Mouse (Mus musculus) neural tube, embryonic 13.5 days (tissue): Measurements from ENCODE around the gene Ctf2. TPM values are rescaled to one million over a fixed set of nuclear protein-coding genes. Genes with fewer than 3 reads are reported as not detected.
"Not testable (repeated sequence)": the region's sequence is repeated elsewhere in the genome, so short reads cannot be mapped to it uniquely, and the experiment has no call there.

ENCODE experiments used
- ATAC-seq: fragments of 200-750 bp; cut with Nextera tagmentation; 2 replicates; pipeline ENCODE4 v1.8.0; 2017; ENCODE audit warnings: low read depth, mild to moderate bottlenecking, moderate TSS enrichment, moderate library complexity
- H3K27ac ChIP-seq: fragments of 300-500 bp; sonication (generic); replicated peaks from 2 replicates; pipeline ENCODE4 v1.5.1; 2015; ENCODE audit warnings: moderate library complexity, mild to moderate bottlenecking, inconsistent platforms
- H3K27me3 ChIP-seq: fragments of 300-500 bp; sonication (generic); 2 replicates; pipeline ENCODE4 v1.6.1; 2015; ENCODE audit warnings: mild to moderate bottlenecking, inconsistent platforms
- H3K36me3 ChIP-seq: fragments of 300-500 bp; sonication (generic); 2 replicates; pipeline ENCODE4 v1.6.1; 2015; ENCODE audit warnings: mild to moderate bottlenecking, inconsistent platforms
- H3K4me1 ChIP-seq: fragments of 300-500 bp; sonication (generic); replicated peaks from 2 replicates; pipeline ENCODE4 v1.6.1; 2015; ENCODE audit warnings: inconsistent platforms
- H3K4me2 ChIP-seq: fragments of 300-500 bp; sonication (generic); 2 replicates; pipeline ENCODE4 v1.6.1; 2015; ENCODE audit warnings: inconsistent platforms, mild to moderate bottlenecking, moderate library complexity
- H3K4me3 ChIP-seq: fragments of 300-500 bp; sonication (generic); 2 replicates; pipeline ENCODE4 v1.5.1; 2015; ENCODE audit warnings: mild to moderate bottlenecking, inconsistent platforms
- H3K9ac ChIP-seq: fragments of 300-500 bp; sonication (generic); 2 replicates; pipeline ENCODE4 v1.6.1; 2015; ENCODE audit warnings: moderate library complexity, mild to moderate bottlenecking, inconsistent platforms
- H3K9me3 ChIP-seq: fragments of 300-500 bp; sonication (generic); 2 replicates; pipeline ENCODE4 v1.6.1; 2016; ENCODE audit warnings: inconsistent platforms
- WGBS: fragments of 180-500 bp; shearing (Covaris S2); methylation state at CpG from one replicate; pipeline ENCODE4 v1.1.7; 2015; 5-methylcytosine and 5-hydroxymethylcytosine counted together
- polyA plus RNA-seq: library from polyadenylated mRNA; unstranded; fragments of >200 nt; fragmentation: Nextera tagmentation; extraction: Ambion mirVana; gene quantifications from 2 replicates; pipeline ENCODE4 v1.2.1, GENCODE M21; 2015

The Ctf2 gene
- polyA plus RNA-seq, 1 experiment from 2014 or later, result not detected

DNA sequence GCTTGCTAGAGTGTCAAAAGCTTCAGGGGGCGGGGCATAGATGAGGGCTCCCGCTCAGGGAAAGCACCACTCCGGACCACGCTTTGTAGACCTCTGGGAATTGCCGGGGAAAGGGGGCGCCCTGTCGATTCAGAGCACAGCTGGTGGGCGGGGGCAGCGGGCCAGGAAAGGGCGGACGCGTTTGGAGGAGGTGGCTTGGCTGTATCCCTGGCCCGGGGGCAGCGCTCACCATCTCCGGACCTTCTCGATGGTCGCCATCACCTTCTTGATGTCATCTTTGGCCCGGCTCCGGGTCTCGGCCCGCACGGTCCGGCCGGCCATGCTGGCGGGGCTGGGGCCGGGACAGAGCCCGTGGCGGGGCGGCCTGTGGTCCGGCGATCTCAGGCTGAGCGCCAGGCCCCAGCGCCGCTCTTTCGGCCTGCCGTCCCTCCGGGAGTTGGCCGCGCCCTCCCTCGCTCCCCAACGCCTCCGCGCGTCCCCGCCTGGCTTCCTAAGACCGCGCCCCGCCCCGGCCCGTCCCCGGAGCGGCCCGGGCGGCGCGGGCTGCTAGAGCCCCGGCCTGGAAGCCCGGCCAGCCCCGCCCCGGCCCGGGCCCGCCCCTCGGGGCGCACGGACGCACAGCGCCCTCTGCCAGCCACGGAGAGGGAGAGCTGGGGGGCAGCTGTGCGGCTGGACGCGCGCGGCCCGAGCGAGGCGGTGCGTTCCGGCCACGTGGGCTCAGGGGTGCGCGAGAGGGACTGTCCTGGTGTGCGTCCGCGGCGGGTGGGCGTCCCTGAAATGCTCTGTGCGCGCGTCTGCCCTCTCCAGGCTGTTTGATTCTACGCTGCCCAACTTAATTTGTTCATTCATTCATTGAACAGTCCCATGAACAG is 23.5 kb downstream of the Ctf2 start, which contains the start of gene Bcl7c:
TSS of gene Bcl7c (minus strand) at position 727 of the 872 bp plus-strand sequence.
- Histone ChIP-seq H3K27ac (peak within 1 kb of the TSS; percentile 96), H3K9ac (peak within 1 kb of the TSS; percentile 89), H3K4me2 (peak within 1 kb of the TSS; percentile 76), H3K4me3 (peak within 1 kb of the TSS; percentile 78), H3K9me3 (no peaks in the 10 kb centered on the region), H3K27me3 (no peaks in the 10 kb centered on the region), H3K36me3 (peaks cover 33% of the 10 kb centered on the region), H3K4me1 (peaks cover 40% of the 10 kb centered on the region)
- under 1% methylated on average over 85 of the region's 90 CpGs for WGBS
- ATAC-seq, result peak; percentile 87

DNA sequence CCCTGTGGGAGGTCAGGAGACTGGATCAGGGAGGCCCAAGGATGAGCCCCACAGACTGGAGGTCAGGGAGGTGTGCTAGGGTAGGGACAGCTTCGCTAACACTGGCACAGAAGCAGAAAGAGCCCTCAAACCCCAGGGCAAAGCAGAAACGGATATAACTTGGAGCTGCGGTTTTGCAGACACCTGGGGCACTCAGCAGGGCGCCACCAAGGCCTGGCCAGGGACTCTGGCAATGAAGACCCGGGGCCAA is 24.1 kb downstream of the Ctf2 start:
- H3K9me3 ChIP-seq, result no peaks in the 10 kb centered on the region
- 2% methylated on average over 5 of the region's 5 CpGs for WGBS
- H3K4me2 ChIP-seq, result peak overlapping the region; percentile 76
- H3K4me3 ChIP-seq, result peak overlapping the region; percentile 78
- H3K9ac ChIP-seq, result peak overlapping the region; percentile 89
- no peak; the same call in 1 of the 2 replicates for ATAC-seq
- peaks cover 35% of the 10 kb centered on the region for H3K4me1 ChIP-seq
- peak overlapping the region; percentile 96 for H3K27ac ChIP-seq
- no peaks in the 10 kb centered on the region for H3K27me3 ChIP-seq
- peaks cover 38% of the 10 kb centered on the region for H3K36me3 ChIP-seq

DNA sequence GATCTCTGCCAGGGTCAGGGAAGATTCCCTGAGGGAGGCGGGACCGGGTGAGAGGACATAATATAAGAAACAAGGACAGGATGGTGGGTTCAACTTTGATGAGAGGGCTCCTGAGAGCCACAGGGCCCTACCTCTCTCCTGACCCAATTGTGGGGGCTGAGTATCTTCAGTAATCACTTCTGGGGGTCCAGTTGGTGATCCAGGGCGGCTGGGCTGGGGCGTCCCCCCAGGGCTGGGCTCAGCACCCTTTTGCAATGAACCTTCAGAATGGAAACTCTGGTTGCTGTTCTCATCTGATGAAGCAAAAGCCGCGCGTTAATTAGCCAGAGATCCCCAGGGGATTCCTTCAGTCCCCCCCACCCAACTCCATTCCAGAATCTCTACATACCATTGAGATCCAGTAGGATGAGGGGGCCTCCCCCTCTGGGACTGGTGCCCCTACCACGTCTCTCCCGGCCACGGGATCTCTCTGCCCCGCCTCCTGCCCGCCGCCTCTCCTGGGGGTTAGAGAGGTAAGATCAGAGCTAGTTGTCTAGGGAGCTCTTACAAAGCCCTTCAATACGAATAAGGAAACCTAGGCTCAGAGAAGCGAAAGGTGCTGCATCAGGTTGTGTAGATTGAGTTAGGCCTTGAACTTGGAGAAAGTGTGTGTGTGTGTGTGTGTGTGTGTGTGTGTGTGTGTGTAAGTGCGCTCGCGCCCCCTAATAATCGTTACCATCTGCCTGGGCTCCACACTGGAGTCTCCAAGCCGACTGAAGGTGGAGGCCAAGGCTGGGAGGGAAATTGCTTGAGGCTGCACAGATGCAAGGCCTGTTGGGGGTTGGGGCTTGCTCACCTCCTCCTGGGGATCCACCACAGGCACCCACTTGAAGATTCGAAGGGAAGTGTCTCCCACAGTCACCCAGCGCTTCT is 24.7 kb downstream of the Ctf2 start:
- peak overlapping the region; percentile 96 for H3K27ac ChIP-seq
- no peaks in the 10 kb centered on the region for H3K9me3 ChIP-seq
- peaks cover 40% of the 10 kb centered on the region for H3K36me3 ChIP-seq
- H3K9ac ChIP-seq, result peak overlapping the region; percentile 89
- 26% methylated on average over 22 of the region's 22 CpGs for WGBS
- peak overlapping the region; percentile 78 for H3K4me3 ChIP-seq
- peaks cover 29% of the 10 kb centered on the region for H3K4me1 ChIP-seq
- ATAC-seq, result peak; percentile 3; the same call in 1 of the 2 replicates
- H3K27me3 ChIP-seq, result no peaks in the 10 kb centered on the region
- peak overlapping the region; percentile 76 for H3K4me2 ChIP-seq

DNA sequence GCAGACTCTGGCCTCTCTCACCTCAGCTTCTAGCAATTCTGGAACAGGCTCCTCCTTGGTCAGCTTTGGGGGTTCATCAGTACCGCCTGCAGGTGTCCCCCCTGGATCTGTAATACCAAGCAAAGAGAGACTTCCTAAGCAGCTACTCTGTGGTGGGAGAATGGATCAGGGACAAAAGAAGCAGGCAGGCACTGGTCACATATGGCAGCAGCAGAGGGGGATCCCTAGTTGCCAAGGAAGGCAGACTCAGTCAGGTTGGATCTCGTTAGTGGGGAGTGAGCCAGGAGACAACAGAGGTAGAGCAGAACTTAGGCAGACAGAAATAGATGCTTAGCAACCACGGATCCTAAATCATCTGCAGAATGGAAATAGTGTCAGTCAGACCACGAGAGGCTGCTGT is 26.3 kb downstream of the Ctf2 start:
- H3K36me3 ChIP-seq, result peaks cover 45% of the 10 kb centered on the region

DNA sequence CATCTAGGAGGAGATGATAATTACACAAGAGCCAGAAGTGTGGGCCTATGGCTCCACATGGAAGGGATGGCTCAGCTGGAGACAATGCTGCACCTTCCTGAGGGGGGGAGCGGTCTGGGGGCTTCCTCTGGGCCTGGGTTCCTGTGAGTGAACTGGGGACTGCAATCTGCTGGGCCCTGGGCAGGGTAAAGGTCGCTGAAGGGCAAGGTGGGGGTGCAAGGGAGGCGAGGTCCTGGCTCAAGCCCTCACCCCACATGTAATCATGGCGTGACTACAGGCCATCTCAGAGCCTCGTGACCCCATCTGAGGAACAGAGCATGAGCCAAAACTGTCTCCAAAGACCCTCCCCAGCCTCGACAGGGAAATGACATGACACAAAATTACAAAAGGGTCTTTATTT is 27.4 kb downstream of the Ctf2 start:
- H3K9ac ChIP-seq, result no peak overlapping the region
- ATAC-seq, result no peak
- H3K4me2 ChIP-seq, result no peak overlapping the region
- no peak overlapping the region for H3K27ac ChIP-seq
- H3K4me1 ChIP-seq, result peaks cover 27% of the 10 kb centered on the region
- WGBS, result 72% methylated on average over 6 of the region's 6 CpGs
- no peaks in the 10 kb centered on the region for H3K27me3 ChIP-seq
- H3K9me3 ChIP-seq, result no peaks in the 10 kb centered on the region
- H3K4me3 ChIP-seq, result no peak overlapping the region
- peaks cover 54% of the 10 kb centered on the region for H3K36me3 ChIP-seq

More for the DNA sequence above, 26.3 kb downstream of the Ctf2 start:
- H3K9ac ChIP-seq, result no peak overlapping the region
- no peak overlapping the region for H3K4me2 ChIP-seq
- no peaks in the 10 kb centered on the region for H3K9me3 ChIP-seq
- 73% methylated on average over 4 of the region's 4 CpGs for WGBS
- ATAC-seq, result no peak
- H3K4me1 ChIP-seq, result peaks cover 27% of the 10 kb centered on the region
- H3K27ac ChIP-seq, result no peak overlapping the region
- H3K4me3 ChIP-seq, result no peak overlapping the region
- no peaks in the 10 kb centered on the region for H3K27me3 ChIP-seq

DNA sequence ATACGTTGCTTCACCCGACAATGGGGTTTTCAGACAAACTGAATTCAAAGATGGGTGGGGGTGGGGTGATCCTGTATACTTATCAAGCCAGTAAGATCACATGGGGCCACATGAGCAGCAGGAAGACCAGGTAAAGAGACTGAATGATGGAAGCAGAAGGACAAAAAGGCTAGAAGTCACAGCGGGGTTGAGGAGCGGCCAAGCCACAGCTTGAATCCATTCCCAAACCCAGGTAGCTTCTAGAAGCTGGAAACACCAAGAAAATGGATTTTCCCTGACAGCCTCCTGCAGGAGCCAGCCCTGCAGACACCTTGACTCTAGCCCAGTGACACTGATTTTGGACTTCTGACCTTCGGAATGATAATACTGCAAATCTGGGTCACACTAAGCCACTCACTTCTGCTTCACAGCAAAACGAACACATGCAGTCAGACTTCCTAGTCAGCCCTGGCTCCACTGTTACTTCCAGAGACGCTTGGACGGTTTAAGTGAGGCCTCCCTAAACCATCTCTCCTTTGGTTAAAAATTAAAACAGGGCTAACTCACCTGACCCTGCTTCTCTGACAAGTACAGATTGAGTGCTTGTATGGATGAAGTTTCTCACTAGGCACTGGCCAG is 28.3 kb downstream of the Ctf2 start:
- H3K9me3 ChIP-seq, result no peaks in the 10 kb centered on the region
- H3K4me3 ChIP-seq, result no peak overlapping the region
- no peak for ATAC-seq
- H3K4me1 ChIP-seq, result peaks cover 20% of the 10 kb centered on the region
- H3K27ac ChIP-seq, result no peak overlapping the region
- WGBS, result 94% methylated on average over 8 of the region's 8 CpGs
- H3K4me2 ChIP-seq, result no peak overlapping the region
- peaks cover 60% of the 10 kb centered on the region for H3K36me3 ChIP-seq
- no peaks in the 10 kb centered on the region for H3K27me3 ChIP-seq
- no peak overlapping the region for H3K9ac ChIP-seq

DNA sequence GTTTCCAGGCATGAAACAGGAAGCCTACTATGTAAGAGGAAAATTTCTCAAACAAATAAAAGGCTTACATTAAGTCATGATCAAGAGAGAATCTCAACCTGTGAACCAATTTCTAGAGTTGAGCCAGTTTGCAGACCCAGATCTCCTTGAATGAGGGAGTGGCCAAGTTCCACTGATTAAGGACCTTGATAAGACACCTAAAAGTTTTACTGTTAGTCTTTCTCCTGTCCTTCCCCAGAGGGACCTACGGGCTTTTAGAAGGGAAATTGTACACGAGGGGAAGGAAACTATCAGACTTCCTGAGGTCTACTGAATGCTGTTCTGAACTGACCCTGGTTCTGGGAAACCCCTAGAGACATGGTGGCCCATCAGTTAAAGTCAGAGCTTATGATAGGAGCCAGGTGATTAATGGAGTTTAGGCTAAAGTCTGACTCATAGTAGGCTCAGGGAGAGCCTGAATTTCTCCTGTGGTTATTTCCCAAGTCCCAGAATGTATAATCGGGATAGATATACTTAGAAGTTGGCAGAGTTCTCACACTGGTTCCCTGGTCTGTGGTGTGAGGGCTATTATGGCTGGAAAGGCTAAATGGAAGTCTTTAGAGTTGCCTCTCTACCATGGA is 31.1 kb downstream of the Ctf2 start:
- Histone ChIP-seq H3K9me3 (no peaks in the 10 kb centered on the region), H3K4me1 (no peaks in the 10 kb centered on the region), H3K27me3 (no peaks in the 10 kb centered on the region), H3K4me3 (no peak overlapping the region), H3K27ac (no peak overlapping the region), H3K9ac (no peak overlapping the region), H3K4me2 (no peak overlapping the region), H3K36me3 (peaks cover 57% of the 10 kb centered on the region)
- WGBS, result 88% methylated on average over 3 of the region's 3 CpGs
- ATAC-seq, result no peak

DNA sequence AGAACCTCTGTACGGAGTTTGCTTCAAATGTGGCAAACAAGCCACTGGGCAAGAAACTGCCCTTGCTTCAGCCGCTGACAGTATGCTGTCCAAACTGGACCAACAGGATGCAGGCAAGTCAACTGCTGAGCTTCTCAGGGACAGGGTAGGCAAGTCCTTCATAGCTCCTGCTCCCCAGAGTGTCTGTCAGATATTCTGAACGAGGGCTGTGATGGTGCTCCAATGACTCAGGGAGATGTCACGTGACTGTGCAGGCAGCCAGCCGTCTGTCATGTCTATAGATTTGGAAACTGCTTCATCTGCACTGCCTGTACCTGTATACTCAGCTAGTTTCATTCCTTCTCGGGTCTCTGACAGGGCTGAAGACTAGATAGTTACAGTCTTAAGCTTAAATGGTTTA is 33.0 kb downstream of the Ctf2 start:
- Histone ChIP-seq H3K36me3 (peaks cover 48% of the 10 kb centered on the region), H3K27ac (no peak overlapping the region), H3K27me3 (no peaks in the 10 kb centered on the region), H3K4me1 (no peaks in the 10 kb centered on the region), H3K9ac (no peak overlapping the region), H3K9me3 (no peaks in the 10 kb centered on the region), H3K4me2 (no peak overlapping the region), H3K4me3 (no peak overlapping the region)
- 79% methylated on average over 6 of the region's 6 CpGs for WGBS
- ATAC-seq, result no peak

DNA sequence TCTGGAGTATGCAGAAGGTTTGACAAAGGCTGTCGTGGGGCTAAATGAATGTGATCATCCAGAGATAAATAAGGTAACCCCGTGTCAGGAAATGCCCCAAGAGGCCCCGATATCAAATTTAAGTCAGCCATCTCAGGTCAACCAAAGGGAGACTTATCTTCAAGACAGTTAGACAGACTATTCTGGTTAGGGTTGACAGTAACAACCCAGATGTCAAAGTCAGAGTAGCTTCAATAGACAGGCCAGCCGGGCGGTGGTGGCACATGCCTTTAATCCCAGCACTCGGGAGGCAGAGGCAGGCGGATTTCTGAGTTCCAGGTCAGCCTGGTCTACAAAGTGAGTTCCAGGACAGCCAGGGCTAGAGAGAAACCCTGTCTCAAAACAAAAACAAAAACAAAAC is 38.2 kb downstream of the Ctf2 start:
- not testable (repeated sequence) for ATAC-seq, H3K27me3 ChIP-seq, H3K27ac ChIP-seq, H3K4me3 ChIP-seq, H3K9ac ChIP-seq, H3K9me3 ChIP-seq, H3K4me2 ChIP-seq
- peaks cover 16% of the 10 kb centered on the region for H3K36me3 ChIP-seq
- WGBS, result 91% methylated on average over 7 of the region's 7 CpGs
- H3K4me1 ChIP-seq, result peaks cover 10% of the 10 kb centered on the region; the same call in 1 of the 2 replicates

DNA sequence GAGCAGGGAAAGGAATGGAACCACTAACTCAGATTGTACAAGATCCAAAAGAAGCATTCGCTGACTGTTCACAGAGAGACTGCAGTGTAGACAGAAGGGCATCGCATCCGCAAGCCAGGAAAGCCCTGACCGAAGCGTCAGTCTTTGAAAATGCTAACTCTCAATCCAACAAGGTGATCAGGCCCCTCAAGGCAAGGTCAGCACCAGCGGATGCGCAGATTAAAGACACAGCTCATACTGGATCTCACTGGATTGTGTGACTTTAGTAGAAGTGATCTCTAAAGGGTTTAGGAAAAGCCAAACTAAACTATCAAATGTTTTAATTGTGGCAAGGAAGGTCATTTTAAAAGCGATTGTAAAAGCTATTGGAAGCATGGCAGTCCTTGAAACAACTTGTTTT is 38.7 kb downstream of the Ctf2 start:
- H3K4me1 ChIP-seq, result peaks cover 10% of the 10 kb centered on the region; the same call in 1 of the 2 replicates
- H3K4me2 ChIP-seq, result no peak overlapping the region
- ATAC-seq, result no peak
- no peak overlapping the region for H3K9ac ChIP-seq
- H3K9me3 ChIP-seq, result no peaks in the 10 kb centered on the region
- H3K4me3 ChIP-seq, result no peak overlapping the region
- no peaks in the 10 kb centered on the region for H3K27me3 ChIP-seq
- H3K27ac ChIP-seq, result no peak overlapping the region
- WGBS, result 92% methylated on average over 8 of the region's 8 CpGs
- H3K36me3 ChIP-seq, result peaks cover 15% of the 10 kb centered on the region

DNA sequence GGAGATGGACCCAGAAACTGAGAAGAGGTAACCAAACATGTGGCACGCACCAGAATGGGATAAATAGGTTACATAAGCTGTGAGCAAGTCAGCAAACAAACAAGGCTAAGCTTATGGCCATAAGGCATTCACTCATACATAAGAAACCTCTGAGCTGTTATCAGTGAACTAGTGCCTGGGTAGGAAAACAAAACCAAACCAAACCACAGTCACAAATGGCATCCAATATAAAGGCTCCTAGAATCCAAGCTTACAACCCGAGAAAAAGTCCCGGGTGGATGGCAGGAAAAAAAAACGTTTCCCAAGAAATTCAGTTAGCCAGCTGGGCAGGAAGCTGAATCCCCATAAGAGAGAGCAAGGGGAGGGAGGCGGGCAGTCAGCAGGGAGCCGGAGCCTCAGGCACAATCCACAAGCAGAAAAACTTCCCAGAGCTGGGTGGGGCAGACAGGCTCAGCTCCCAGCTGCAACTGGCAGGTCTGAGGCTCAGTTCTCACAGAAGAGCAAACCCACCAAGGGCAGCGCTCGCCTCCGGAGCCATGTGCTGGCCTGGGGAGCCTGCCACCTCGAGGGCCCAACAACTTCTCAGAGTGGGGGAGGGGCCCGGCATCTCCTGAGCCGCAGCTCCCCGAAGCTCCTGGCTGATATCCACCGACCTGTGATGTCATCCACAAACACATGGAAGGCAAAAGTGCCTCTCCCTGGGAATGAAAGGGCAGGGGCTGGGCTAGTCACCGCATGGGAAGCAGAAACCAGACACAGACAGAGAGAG is 40.6 kb downstream of the Ctf2 start:
- Histone ChIP-seq H3K9me3 (no peaks in the 10 kb centered on the region), H3K9ac (peak overlapping the region; percentile 50; the same call in 1 of the 2 replicates), H3K27ac (peak overlapping the region; percentile 82), H3K36me3 (peaks cover 7% of the 10 kb centered on the region), H3K27me3 (no peaks in the 10 kb centered on the region), H3K4me3 (peak overlapping the region; percentile 17), H3K4me2 (peak overlapping the region; percentile 52), H3K4me1 (peaks cover 10% of the 10 kb centered on the region; the same call in 1 of the 2 replicates)
- peak; percentile 50 for ATAC-seq
- WGBS, result 3% methylated on average over 15 of the region's 15 CpGs
